Mouse (Mus musculus): Measurements from ENCODE around the gene Fam114a1.

DNA sequence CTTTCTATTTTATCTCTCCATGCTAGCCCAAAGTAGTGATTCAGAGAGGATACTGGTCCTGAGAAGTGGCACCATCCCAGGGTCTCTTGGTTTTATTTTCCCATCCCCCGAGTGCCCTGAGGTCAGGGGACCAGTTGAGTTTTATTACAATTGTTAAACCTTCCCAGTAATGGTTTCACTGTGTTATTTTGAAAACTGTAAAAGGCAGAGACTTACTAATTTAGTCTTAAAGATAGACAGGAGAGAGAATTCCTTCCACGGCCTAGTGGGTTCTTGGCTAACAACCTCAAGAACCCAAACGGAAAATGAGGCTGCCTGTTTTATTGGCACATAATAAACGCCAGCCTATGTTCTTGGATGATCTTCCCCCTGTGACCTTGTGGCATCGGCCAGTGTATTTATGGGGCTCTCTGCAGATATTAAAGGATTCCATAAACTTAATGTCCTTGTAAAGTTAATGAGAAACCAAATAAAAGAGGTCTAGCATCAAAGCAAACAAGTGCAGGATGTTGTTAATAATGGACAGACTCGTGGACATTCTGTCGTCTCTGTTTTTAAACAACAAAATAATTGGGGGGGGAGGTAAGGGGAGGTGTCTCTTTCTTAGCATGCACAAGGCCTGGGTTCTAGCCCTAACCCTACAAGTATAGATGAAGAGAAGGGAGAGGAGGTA lies 42.2 kb downstream of the Fam114a1 start:
- TF ChIP-seq GATA1 (IDR thresholded peaks at IDR 0.05; ENCODE audit: borderline replicate concordance, low read length): no peak
- TF ChIP-seq FLI1 (IDR thresholded peaks at IDR 0.05; ENCODE audit: low read length): no peak

All from megakaryocyte, embryonic 14.5 days (primary cell).